Mouse (Mus musculus) cerebellum, adult 2 months (tissue): ENCODE results near the gene 1700069L16Rik. TPM values are rescaled to one million over a fixed set of nuclear protein-coding genes. Genes with fewer than 3 reads are reported as not detected.
A peak's percentile ranks its signal among the peaks of the same experiment; 100 is the strongest.

Experiments
- DNase-seq, 2 experiments: peaks; one replicate each; pipeline ENCODE4 v3.0.0; 2021
- H3K27ac ChIP-seq: fragments of 200-500 bp; 2 replicates; pipeline ENCODE4 v1.5.1; 2012; ENCODE audit warnings: low read length, control low read depth, inconsistent platforms; ENCODE audit not compliant: insufficient read depth
- H3K27me3 ChIP-seq: fragments of 200-500 bp; 2 replicates; pipeline ENCODE4 v1.6.1; 2012; ENCODE audit warnings: inconsistent platforms, mild to moderate bottlenecking, low read length, moderate library complexity; ENCODE audit not compliant: control insufficient read depth, insufficient read depth
- H3K4me1 ChIP-seq: fragments of 200-500 bp; 2 replicates; pipeline ENCODE4 v1.6.1; 2011; ENCODE audit warnings: low read length; ENCODE audit not compliant: control insufficient read depth, insufficient read depth
- H3K4me3 ChIP-seq: fragments of 200-500 bp; replicated peaks from 2 replicates; pipeline ENCODE3; 2011; ENCODE audit warnings: mild to moderate bottlenecking, low read depth, low read length, control low read depth; ENCODE audit not compliant: insufficient read depth
- CTCF ChIP-seq: fragments of 200-500 bp; IDR thresholded peaks from 2 replicates; pipeline ENCODE4 v1.5.1; 2011; ENCODE audit warnings: low read depth, mild to moderate bottlenecking, control low read depth, low read length, moderate library complexity, borderline replicate concordance; ENCODE audit not compliant: insufficient read depth
- POLR2A ChIP-seq: fragments of 200-500 bp; IDR thresholded peaks from 2 replicates; pipeline ENCODE4 v1.6.1; 2011; ENCODE audit warnings: low read length, control low read depth, borderline replicate concordance; ENCODE audit not compliant: insufficient read depth
- WGBS: fragments of 180-500 bp; shearing (Covaris S2); methylation state at CpG from one replicate; pipeline ENCODE4 v1.1.7; 2018; 5-methylcytosine and 5-hydroxymethylcytosine counted together
- polyA plus RNA-seq: library from polyadenylated mRNA; depleted of rRNA; stranded (reverse); fragments of >200 nt; gene quantifications from 2 replicates; pipeline ENCODE4 v1.2.3, GENCODE M21; 2012

Gene 1700069L16Rik
- polyA plus RNA-seq, 1 experiment, result 0.39 TPM

DNA sequence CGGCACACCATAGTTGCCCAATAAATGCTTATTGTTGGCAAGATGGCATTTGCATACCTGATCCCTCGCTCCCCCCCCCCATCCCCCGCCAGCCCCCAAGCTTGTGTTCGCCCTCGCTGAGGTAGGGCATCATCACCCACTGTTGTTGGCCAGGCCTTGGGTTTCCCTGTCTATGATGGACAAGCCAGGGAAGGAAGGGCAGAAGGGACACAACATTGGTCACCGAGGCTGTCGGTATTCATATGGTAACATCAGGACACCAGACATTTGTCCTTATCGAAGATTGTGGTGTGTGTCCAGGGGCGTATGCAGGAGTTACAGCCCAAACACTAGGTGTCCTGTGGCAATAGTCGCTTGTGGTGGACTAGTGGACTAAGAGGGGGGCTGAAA lies 11.5 kb upstream of the 1700069L16Rik start:
- H3K27me3 ChIP-seq, result no peaks in the 10 kb centered on the region
- TF ChIP-seq POLR2A (no peak), CTCF (no peak)
- 1% methylated on average over 10 of the region's 10 CpGs for WGBS

DNA sequence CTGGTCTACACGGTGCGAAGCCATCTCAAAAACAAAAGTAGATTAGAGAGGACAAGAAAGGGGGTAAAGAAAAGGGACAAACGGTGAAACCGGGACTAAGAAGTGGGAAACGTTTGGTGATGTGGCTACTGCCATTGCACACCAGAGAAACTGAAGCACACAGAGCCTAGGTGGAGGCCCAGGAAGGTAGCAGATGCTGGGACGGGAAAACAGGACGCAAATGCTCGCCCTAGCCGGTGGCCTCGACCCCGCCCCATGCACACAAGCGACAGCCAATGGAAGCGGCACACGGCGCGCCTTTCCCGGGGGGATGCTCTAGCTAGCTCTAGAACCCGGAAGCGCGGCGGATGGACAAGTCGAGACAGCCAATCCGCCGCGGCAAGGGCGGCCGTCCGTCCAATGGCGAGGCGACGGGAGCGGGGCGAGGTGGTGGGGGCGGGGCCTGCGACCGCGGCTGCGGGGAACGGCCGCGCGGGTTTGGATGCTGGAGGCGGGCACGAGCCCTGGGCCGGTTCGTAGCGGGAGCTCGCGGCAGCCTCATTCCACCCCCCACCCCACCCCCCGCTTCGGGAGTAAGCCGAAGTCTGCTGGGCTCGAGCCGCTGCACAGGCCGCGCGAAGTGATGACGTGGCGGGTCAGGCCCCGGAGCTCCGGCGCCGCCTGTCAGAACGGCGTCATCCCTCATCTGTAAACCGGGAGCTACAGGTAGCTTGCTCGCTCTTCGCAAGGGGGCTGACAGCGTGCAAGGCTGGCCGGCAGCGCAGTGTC lies 11.0 kb upstream of the 1700069L16Rik start, which contains the start of gene Ficd:
Gene Ficd (plus strand): TSS at position 459 of the 768 bp plus-strand sequence.
- H3K4me3 ChIP-seq, result peak within 1 kb of the TSS; percentile 85
- peak within 1 kb of the TSS; percentile 74 for H3K27ac ChIP-seq
- H3K27me3 ChIP-seq, result no peaks in the 10 kb centered on the region
- peaks cover 19% of the 10 kb centered on the region for H3K4me1 ChIP-seq
- under 1% methylated on average over 71 of the region's 71 CpGs for WGBS
- TF ChIP-seq POLR2A, result peak; percentile 65
- no peak for TF ChIP-seq CTCF
- peak; percentile 94 to 96 for DNase-seq

More for the DNA sequence above, 11.5 kb upstream of the 1700069L16Rik start:
- Histone ChIP-seq H3K27ac (peak overlapping the region; percentile 74; the same call in 1 of the 2 replicates), H3K4me3 (peak overlapping the region; percentile 85), H3K4me1 (peaks cover 13% of the 10 kb centered on the region)
- DNase-seq, result no peak

DNA sequence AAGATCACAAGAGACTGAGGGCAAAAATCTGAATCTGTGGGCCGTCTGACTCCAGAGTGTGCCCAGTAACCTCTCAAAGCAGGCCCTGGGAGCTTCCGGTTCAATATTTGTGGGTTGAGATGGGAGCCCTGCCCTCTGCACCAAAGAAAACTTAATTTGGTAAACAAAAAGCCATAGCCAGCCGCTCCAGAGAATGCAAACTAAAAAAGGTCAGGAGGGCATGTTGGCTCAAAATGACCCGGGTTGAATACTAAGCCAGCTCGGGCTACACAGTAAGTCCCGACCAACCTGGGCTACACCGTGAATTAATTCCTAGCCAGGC lies 10.4 kb upstream of the 1700069L16Rik start:
- Histone ChIP-seq H3K4me1 (peaks cover 24% of the 10 kb centered on the region), H3K4me3 (peak overlapping the region; percentile 49), H3K27ac (peak overlapping the region; percentile 67), H3K27me3 (no peaks in the 10 kb centered on the region)
- no peak for TF ChIP-seq POLR2A
- no peak for TF ChIP-seq CTCF
- 29% methylated on average over 7 of the region's 7 CpGs for WGBS
- DNase-seq, result no peak

DNA sequence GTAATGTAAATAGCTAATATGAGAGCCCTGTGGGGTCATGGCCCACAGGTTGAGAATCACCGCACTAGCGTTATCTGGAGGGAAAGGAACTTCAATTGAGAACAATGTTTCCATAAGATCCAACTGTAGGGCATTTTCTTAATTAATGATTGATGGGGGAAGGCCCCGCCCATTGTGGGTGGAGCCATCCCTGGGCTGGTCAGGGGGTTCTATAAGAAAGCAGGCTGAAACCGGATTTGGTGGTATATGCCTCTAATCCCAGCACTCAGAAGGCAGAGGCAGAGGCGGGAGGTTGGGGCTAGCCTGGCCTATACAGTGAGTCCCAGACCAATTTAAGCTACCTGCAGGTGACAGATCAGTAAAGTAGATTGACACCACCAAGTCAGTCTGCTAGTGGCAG lies 9.8 kb upstream of the 1700069L16Rik start:
- Histone ChIP-seq H3K27ac (peak overlapping the region; percentile 67; the same call in 1 of the 2 replicates), H3K27me3 (no peaks in the 10 kb centered on the region), H3K4me3 (no peak overlapping the region), H3K4me1 (peaks cover 25% of the 10 kb centered on the region)
- WGBS, result 71% methylated on average over 5 of the region's 5 CpGs
- no peak for TF ChIP-seq CTCF
- TF ChIP-seq POLR2A, result no peak
- no peak for DNase-seq

DNA sequence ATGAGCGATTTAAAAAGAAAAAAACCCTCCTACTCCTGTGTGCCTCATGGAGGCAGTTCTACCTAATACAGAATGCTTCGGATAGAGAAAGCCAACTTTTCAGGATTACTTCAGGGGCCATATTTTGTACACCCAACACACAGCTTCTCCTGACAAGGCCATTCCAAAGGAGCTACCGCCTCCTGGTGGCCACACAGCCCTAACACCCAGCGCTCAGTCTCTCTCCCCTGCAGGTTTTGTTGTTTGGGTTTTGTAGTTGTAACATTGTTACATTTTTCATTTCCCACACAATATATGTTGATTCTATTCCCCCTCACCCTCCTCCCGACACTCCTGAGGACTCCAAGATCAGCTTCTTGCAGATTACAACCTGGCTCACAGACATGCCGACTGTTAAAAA lies 7.6 kb upstream of the 1700069L16Rik start:
- DNase-seq, result peak; percentile 67 to 75
- Histone ChIP-seq H3K4me1 (peaks cover 28% of the 10 kb centered on the region), H3K27me3 (no peaks in the 10 kb centered on the region), H3K4me3 (no peak overlapping the region), H3K27ac (no peak overlapping the region)
- 37% methylated on average over 6 of the region's 6 CpGs for WGBS
- no peak for TF ChIP-seq POLR2A
- TF ChIP-seq CTCF, result peak; percentile 91

DNA sequence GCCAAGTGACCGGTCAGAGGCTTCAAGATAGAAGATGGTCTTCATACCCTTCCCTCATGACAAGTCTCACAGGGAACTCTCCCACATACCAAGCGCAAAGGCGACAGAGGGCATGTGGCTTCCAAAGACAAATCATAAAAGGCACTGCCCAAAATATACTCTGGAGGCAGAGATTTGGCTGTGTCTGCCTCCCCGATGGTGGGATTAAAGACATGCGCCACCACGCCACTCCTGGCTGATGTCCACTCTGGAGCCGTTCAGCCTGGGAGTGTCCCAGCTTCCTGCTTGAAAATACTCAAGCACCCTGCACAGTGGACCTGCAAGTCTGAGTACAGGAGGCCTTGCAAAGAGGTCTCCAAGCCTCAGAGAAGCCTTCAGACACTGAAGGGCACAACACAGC lies 6.6 kb upstream of the 1700069L16Rik start:
- Histone ChIP-seq H3K27me3 (no peaks in the 10 kb centered on the region), H3K4me3 (no peak overlapping the region), H3K27ac (peak overlapping the region; percentile 83), H3K4me1 (peaks cover 26% of the 10 kb centered on the region)
- DNase-seq, result peak; percentile 39 to 47
- TF ChIP-seq POLR2A (no peak), CTCF (no peak)
- 28% methylated on average over 7 of the region's 7 CpGs for WGBS

DNA sequence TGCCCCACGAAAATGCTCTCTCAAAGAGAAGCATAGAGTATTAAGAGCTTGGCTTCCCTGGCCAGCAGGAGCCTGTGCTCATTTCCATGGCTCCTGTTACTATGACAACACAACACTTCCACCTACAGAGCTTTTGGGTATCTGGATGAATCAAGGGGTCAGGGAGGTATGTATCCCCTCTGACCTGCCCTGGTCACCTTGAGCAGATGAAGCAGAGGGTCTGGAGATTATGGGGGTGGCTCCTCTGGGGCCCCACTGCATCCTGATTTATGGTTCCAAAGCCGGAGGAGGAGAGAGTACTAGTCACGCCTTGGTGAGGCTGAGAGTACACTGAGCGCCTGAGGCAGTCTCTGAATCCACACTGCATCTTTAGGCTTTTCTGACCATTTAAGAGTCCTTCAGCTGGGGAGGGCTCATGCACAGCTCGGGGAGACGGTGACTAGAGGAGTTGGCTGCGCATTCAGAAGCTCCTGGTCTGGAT lies 6.1 kb upstream of the 1700069L16Rik start:
- 44% methylated on average over 7 of the region's 7 CpGs for WGBS
- peaks cover 29% of the 10 kb centered on the region for H3K4me1 ChIP-seq
- peak overlapping the region; percentile 83 for H3K27ac ChIP-seq

DNA sequence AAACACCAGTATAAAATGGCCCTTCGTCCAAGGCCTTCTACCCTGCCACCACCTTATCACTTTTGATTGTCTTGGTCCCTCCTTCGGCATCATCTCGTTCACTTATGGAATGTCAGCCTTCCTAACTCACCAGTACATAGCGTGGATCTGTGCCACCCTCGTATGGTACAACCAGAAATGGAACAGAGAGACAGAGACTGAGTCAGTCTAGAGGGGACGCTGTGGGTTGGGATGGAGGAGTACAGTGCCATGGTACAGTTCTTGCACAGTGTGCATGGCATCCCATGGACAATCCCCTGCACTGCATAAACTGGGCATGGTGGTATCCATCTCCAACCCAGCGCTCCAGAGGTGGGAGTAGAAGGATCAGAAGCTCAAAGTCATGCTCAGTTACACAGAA lies 4.1 kb upstream of the 1700069L16Rik start:
- TF ChIP-seq CTCF (no peak), POLR2A (no peak)
- WGBS, result 66% methylated on average over 7 of the region's 7 CpGs
- peaks cover 39% of the 10 kb centered on the region for H3K4me1 ChIP-seq
- peak; percentile 45 to 54 for DNase-seq
- H3K27me3 ChIP-seq, result no peaks in the 10 kb centered on the region
- H3K4me3 ChIP-seq, result no peak overlapping the region
- peak overlapping the region; percentile 96 for H3K27ac ChIP-seq

More for the DNA sequence above, 6.1 kb upstream of the 1700069L16Rik start:
- H3K27me3 ChIP-seq, result no peaks in the 10 kb centered on the region
- TF ChIP-seq CTCF (no peak), POLR2A (no peak)
- no peak overlapping the region for H3K4me3 ChIP-seq
- DNase-seq, result peak; percentile 44 to 55

DNA sequence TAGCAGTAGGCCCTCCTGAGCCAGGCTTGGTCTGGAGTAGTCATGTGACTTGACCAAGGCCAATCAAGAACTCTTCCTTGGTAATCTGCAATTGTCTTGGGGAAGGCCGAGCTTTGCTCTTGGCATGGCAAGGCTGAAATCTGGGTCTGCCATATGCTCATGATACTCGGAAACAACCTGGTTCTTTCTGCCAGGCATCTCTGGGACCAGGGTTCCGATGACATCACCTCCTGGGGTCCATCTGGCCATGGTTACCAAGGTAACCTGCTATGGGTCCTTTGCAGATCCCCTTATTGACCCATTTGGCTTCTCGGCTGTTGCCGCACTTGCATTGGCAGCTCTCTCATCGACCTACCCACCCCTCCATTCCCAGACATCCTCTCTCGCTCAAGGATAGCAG lies 3.4 kb upstream of the 1700069L16Rik start:
- H3K27me3 ChIP-seq, result no peaks in the 10 kb centered on the region
- peak overlapping the region; percentile 96 for H3K27ac ChIP-seq
- no peak overlapping the region for H3K4me3 ChIP-seq
- DNase-seq, result peak; percentile 94 to 99
- peaks cover 39% of the 10 kb centered on the region for H3K4me1 ChIP-seq
- no peak for TF ChIP-seq CTCF
- peak; percentile 43; the same call in 1 of the 2 replicates for TF ChIP-seq POLR2A
- WGBS, result 11% methylated on average over 7 of the region's 7 CpGs
